Mouse (Mus musculus) left cerebral cortex, postnatal 14 days (tissue): ENCODE measurements at regions not wholly inside any gene's neighbourhood (a gene's known extent, or its start where the extent isn't known, plus 50 kb on each side); places are given as distances from the start of the nearest gene placed in this dataset.

Experiments
- DNase-seq, 2 experiments: peaks; one replicate each; pipeline ENCODE4 v3.0.0; 2021 to 2022; ENCODE audit warnings: low spot score in 2 of 2, mixed read lengths in 1 of 2
- intact Hi-C: fragments of 180-260 bp; cut with DNase I; formaldehyde crosslinking; loops from one replicate; pipeline ENCODE4 v1.15.1; 2025

DNA sequence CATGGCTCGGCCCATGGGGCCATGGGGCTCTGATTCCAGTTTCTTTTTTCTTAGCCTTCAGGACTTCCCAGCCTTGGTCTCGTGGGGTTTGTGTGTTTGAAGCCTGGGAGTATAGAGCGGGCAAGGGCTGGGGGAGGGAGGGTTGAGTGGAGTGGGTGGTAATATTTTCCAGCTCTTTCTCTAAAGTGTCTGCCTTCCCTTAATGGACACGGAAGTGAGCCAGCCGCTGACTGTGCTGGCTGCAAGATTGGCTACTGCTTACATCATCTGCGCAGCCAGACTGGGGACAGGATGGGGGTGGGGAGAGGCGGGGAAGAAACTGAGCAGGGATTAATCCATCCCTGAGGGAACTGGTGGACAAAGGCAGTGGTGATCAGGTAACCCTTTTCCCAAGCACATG lies 52.3 kb downstream of the Tnp1 start:
- intact Hi-C loops = no loop called here
- peak; percentile 19 to 49 for DNase-seq

DNA sequence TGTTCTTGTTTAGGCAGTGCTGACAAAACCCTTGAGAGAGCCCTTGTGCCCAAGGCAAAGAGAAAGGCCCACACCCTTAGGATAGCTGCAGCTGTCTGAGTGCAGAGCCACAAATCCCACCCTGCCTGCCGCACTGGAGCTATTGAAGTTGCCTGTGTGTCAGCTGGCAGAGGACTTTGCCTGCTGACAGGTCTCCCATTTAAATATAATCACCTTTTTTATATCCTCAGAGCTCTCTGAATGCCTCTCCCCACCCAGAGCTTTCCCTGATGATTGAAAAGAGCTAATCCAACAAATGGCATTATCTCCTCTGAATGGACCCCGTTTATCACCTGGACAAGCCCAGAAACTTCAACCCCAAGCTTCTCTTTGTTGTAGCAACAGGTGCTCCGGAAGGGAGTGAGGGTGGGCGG lies 55.5 kb downstream of the Tnp1 start:
- no peak for DNase-seq

DNA sequence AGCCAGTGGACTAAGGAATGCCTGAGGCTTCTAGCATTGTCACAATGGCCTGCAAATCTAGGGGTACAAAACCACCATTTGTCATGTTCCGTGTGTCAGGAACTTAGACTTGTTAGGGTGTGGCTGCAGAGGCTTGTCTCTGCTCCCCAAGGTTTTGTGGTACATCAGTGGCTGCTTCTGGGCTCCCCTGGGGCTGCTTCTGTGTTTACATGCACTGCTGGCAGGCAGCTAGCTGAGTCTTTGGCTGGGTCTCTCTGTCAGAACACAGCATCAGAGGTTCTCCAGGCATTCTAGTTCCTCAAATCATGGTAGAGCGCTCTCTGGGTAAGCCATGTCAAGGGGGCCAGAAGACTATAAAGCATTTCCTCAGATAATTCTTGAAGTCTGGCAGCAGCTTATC lies 60.3 kb downstream of the Tnp1 start:
- intact Hi-C loops = no loop called here
- DNase-seq = no peak

More for the DNA sequence above, 55.5 kb downstream of the Tnp1 start:
- intact Hi-C loops = no loop called here

DNA sequence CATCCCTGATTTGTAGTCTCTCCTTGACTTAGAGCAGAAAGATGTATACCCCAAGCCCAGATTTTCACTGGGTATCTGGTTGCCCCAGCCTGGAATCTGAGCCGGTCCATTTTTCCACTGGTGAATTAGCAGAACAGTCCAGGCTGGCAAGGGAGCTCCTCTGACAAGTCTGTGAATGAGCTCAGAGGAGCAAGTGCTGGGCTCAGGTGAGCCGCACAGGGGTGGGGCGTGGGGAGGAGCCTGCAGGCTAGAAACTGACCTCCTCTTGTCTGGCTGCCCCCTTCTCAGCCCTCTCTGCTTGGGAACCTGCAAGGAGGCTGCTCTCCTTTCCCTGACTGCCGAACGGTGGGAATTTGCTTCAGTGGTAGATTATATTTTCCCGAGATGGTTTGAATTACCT lies 62.8 kb downstream of the Tnp1 start:
- DNase-seq = no peak
- intact Hi-C loops = no loop called here

DNA sequence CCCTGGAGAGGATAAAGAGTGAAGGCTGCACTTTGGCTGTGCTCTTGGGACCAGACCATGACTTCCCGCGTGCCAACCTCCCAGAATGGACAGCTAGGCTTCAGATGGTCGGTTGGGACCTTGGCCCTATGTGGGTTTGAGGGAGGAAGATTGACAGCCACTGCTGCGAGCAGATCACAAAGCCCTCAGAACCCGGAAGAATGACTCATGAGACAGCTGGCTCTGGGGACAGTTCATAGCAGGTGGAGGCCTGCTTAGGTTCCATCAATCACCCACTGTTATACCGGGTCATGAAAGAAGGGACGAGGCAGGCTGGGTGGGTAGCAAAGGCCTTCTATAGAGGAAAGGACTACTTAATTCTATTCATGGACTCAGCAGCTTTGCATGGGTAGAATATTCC lies 63.9 kb downstream of the Tnp1 start:
- no peak for DNase-seq
- intact Hi-C loops = no loop called here

DNA sequence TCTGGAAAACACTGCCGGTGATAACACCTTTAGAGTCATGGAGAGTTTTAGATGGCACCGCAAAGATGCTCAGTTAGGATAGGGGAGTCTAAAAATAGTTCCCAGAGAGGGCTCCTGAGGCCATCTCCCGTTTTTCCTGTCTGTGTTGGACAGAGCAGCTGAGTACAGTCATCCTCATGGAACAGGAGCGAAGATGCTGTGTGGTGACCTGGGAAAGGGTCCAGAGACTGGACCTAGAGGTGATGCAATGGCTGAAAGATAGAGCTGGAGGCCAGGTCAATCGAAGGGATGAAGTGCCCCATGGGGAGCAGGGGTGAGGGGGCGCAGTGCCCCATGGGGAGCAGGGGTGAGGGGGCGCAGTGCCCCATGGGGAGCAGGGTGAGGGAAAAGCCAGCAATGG lies 64.3 kb downstream of the Tnp1 start:
- no peak for DNase-seq
- intact Hi-C loops = no loop called here

DNA sequence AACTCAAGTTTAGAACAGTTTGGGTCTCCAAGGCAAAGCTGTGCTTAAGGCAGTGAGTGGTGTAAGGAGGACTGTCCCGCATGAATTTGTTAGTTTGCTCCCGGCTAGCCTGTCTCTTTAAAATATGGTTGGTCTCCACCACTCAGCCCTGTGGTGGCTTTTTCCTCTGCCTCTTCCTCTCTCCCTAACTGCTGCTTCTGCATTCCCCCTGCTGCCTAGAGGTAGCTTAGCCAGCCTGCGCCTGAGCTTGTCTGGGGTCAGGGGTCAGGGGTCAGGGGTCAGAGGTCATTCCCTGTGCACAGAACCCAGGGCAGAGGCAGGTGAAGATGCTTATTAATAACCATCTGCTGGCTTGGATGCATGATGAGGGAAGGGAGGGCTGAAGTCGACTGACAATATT lies 69.5 kb downstream of the Tnp1 start:
- intact Hi-C loops = no loop called here
- DNase-seq = no peak

DNA sequence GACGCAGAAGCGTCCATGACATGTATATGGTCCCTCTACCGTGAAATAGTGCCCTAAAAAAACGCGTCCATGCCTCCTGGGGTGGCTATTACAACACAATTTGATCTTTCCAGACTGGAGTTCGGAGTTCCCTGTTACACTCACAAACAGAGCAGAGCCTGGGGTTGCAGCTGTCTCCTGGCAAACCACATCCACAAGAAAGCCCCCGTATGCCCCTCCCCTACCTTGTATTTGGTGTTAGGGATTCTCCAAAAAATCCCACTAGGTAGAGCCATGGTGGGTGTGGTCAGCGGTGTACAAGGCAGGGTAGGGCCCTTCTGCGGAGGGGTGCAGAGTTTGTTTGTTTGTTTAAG lies 70.0 kb downstream of the Tnp1 start:
- DNase-seq = no peak
- intact Hi-C loops = no loop called here

DNA sequence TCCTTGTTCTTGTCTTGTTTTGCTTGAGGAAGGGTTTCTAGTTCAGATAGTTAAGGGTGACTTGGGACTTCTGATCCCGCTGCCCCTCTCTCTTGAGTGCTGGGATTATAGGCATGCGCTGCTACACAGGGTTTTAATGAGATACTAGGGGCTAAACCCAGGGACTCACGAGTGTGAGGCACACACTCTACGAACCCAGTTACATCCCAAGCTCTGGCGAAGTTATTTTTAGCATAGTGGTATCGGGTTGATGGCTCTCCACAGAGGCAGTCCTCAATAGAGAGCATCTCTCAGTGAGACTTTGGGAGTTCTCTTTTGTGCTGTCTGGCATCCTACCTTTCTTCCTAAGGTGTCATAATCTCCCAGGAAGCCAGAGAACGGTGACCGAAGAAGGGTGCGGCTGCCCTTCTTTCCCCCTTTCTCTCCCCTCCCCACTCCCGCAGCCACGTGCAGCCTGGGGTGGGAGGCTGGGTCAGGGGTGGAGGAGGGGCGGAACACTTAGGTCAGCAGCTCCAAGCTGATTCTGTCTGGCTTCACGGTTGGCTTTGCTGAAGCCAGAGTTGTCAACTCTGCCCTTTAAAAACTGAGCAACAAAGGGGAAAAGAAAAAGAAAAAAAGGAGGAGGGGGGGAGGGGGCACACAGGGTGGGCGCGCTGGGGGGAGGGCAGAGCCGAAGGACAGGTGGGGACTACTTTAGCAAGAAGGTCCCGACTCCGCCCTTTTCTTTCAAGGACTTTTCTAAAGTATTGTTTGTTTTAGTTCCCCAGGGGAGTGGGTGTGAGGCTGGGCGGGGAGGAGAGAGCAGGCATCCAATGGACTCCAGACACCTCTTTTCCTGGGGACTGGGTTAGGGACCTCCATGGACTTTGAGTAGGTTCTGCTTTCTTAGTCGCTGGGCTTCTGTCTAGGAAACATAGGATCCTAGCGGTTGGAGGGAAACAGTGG lies 70.4 kb upstream of the Igfbp5 start:
- DNase-seq = no peak

DNA sequence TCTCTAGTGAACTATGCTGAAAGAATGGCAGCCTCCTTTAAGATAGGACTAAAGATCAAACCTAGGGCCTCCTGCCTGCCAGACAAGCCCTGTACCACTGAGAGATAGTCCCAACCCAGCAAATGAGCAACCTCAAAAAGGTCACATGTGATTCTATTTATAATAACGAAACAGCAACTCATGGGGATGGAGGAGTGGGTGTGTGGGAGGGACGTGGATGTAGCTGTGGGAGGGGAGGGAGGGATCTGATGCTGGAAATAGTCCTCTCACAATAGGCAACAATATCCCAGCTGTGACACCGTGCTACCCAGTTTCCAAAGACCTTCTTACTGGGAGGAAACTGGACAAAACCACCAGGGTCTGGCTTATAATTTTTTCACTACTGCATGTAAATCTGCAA lies 69.5 kb upstream of the Igfbp5 start:
- DNase-seq = no peak
- intact Hi-C loops = no loop called here

More for the DNA sequence above, 70.4 kb upstream of the Igfbp5 start:
- intact Hi-C loops = no loop called here

DNA sequence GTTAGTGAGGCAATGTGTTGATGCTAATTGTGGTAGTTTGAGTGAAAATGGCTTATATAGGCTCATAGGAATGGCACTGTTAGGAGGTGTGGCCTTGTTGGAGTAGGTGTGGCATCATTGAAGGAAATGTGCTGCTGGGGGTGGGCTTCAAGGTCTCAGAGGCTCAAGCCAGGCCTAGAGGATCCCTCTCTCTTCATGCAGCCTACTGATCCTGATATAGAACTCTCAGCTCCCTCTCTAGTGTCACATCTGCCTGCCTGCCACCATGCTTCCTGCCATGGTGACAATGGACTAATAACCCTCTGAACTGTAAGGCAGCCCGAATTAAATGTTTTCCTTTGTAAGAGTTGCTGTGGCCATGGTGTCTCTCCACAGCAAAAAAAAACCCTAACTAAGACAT lies 68.4 kb upstream of the Igfbp5 start:
- intact Hi-C loops = no loop called here
- DNase-seq = no peak

DNA sequence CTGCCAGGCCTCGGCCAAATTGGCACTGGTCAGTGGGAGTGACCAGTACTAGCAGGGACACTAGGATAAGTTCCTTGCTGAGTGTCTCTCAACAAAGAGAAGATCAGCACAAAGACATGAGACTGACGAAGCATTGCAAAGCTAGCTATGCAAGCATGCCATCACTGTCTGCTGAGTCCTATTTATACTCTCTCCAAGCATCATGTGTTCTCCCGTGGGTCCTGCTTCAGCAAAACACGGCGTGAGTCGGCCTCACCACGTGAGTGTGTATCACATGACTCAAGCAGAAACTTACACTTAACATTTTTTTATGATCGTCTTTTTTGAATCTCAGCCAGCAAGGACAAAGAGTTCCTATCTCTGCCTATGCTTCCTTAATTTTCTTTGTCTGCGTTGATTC lies 67.7 kb upstream of the Igfbp5 start:
- intact Hi-C loops = no loop called here
- no peak for DNase-seq

DNA sequence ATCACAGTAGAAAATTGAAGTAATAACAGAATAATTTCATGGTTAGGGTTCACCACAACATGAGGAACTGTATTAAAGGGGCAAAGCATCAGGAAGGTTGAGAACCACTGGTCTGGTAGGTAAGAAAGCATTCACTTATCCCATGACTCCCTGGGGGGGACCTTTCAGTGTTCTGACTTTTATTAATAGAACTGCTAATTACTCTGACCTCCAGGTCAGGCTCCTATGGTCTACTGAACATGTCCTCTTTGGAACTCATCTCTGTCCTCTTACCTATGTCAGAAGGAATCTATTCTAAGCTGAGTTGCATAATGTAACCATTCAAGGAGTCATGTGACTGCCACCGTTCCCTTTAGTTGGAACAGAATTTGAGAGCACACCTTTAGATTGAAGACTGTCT lies 65.3 kb upstream of the Igfbp5 start:
- intact Hi-C loops = no loop called here
- no peak for DNase-seq

DNA sequence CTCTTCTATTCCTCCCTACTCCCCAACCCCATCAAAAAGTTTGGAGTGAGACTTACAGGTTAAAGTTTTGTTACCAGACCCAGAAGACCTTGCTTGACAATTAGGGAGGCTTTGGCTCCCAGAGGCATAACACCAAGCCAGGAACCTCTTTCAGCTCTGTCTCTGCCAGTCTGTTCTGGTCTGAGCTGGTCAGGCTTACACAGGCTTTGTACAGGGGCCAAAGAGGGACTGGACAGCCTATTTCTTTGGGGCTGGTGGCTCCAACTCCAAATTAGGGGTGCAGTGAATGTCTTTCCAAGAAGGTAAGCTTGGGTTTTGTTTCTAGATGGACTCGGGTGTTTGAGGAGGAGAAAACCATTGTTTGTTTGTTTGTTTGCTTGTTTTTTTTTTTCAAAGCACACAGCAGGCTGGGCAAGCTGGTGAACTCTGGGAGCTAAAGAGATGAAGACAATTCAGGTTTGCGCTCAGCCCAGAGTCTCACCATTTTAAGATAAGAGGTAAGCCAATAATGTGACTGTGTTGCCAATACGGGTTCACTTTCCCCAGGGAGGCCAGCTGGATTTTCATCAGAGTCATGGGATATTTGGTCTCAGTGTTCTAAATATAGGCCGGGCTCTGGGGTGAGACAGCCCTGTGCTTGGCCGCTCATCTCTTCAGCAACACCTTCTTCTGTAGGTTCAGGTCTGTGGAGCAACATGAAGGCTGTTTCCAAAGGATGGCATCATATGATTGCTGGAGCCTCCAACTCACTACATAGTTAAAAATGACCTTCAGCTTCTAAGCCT lies 62.2 kb upstream of the Igfbp5 start:
- DNase-seq = peak in 1 of 2 experiments; percentile 12
- intact Hi-C loops = no loop called here

DNA sequence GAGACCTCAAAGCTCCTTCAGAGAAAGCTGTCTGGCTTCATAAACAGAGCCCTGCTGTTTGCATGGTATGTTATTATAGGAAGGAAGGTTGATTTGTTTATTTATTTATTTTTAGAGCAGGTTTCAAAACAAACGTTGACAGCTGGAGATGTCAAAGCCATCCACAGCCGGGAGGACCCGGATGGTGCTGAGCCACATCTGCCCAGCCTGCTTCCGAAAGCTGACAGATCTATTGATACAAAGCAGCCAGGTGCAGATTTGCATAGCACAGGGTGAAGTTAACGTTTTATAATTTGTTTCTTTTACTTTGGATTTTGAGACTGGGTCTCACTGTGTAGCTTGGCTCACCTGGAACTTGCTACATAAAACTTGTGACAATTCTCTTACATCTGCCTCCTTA lies 61.5 kb upstream of the Igfbp5 start:
- no peak for DNase-seq
- intact Hi-C loops = no loop called here

DNA sequence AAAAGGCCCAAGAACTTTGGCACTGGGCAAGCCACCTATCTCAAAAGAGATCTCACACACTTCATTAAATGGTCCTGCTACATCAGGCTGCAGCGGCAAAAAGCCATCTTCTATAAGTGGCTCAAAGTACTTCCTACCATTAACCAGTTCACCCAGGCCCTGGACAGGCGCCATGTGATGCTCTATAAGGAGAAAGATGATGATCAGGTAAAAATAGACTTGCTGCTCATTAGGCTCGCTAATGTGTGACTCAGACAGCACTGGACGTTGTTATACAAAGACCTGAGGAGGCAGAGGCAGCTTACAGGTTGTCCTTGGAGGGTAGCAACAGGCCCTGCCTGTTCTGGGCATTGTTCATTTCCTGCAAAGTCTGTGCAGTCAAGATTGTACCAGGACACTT lies 60.4 kb upstream of the Igfbp5 start:
- DNase-seq = no peak
- intact Hi-C loops = no loop called here

DNA sequence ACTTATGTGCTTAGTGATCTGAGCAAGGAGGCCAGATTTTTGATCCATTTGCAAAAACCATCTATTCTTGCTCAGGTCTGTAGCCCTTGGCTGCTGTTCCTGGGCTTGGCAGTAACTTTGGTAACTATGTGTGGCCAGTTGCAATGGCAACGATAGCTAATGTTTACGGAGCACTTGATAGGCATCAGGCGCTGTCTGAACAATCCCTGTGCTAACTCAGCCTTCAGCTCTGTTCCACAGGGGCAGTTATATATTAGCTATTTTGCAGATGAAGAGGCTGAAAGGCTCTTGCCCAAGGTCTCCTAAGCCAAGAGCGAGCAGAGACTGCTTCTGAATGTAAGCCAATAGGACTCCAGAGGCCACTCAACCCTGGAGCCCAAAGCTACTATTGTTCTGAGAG lies 55.1 kb upstream of the Igfbp5 start:
- intact Hi-C loops = no loop called here
- no peak for DNase-seq
